Mouse (Mus musculus) liver, embryonic 14.5 days (tissue): ENCODE measurements around the gene Susd4. TPM values are rescaled to one million over a fixed set of nuclear protein-coding genes. Genes with fewer than 3 reads are reported as not detected.

ENCODE experiments used
- ATAC-seq: fragments of 200-750 bp; cut with Nextera tagmentation; 2 replicates; pipeline ENCODE4 v1.8.0; 2017; ENCODE audit warnings: moderate number of reproducible peaks, mild to moderate bottlenecking, moderate library complexity; ENCODE audit not compliant: insufficient read depth
- DNase-seq, 3 experiments: peaks; one replicate each; pipeline ENCODE4 v3.0.0-alpha.2; 2012 to 2013; ENCODE audit warnings: low read depth in 3 of 3, low spot score in 3 of 3
- H3K27ac ChIP-seq: fragments of 300-500 bp; sonication (generic); 2 replicates; pipeline ENCODE4 v1.5.1; 2014; ENCODE audit warnings: moderate library complexity, mild to moderate bottlenecking, control low read depth, inconsistent platforms
- H3K27me3 ChIP-seq: fragments of 300-500 bp; sonication (generic); 2 replicates; pipeline ENCODE4 v1.6.1; 2014; ENCODE audit warnings: mild to moderate bottlenecking, low read length, moderate library complexity; ENCODE audit not compliant: control insufficient read depth, insufficient read depth
- H3K36me3 ChIP-seq: fragments of 300-500 bp; sonication (generic); replicated peaks from 2 replicates; pipeline ENCODE4 v1.6.1; 2014; ENCODE audit warnings: low read depth; ENCODE audit not compliant: control insufficient read depth, insufficient read depth
- H3K4me1 ChIP-seq, 2 experiments: fragments of 200-500 bp in 1 of 2; fragments of 300-500 bp in 1 of 2; sonication (generic) in 1 of 2; replicated peaks; 2 replicates each; pipeline ENCODE4 v1.6.1; 2012 to 2014; ENCODE audit warnings: antibody characterized with exemption in 1 of 2, inconsistent platforms in 1 of 2, low read length in 1 of 2; ENCODE audit not compliant: control insufficient read depth in 2 of 2, insufficient read depth in 2 of 2
- H3K4me2 ChIP-seq: fragments of 300-500 bp; sonication (generic); 2 replicates; pipeline ENCODE4 v1.6.1; 2014; ENCODE audit warnings: low read depth, mild to moderate bottlenecking, control low read depth, moderate library complexity
- H3K4me3 ChIP-seq, 2 experiments: fragments of 200-500 bp in 1 of 2; fragments of 300-500 bp in 1 of 2; sonication (generic) in 1 of 2; 2 replicates each; pipeline ENCODE4 v1.5.1; 2012 to 2014; ENCODE audit warnings: low read depth in 2 of 2, low read length in 2 of 2, mild to moderate bottlenecking in 2 of 2, control low read depth in 1 of 2, inconsistent platforms in 1 of 2, moderate library complexity in 1 of 2; ENCODE audit not compliant: insufficient read depth in 1 of 2
- H3K9ac ChIP-seq: fragments of 300-500 bp; sonication (generic); replicated peaks from 2 replicates; pipeline ENCODE4 v1.6.1; 2014; ENCODE audit warnings: mild to moderate bottlenecking, control low read depth, moderate library complexity
- H3K9me3 ChIP-seq: fragments of 300-500 bp; sonication (generic); 2 replicates; pipeline ENCODE4 v1.6.1; 2016; ENCODE audit warnings: low read length, mixed read lengths; ENCODE audit not compliant: control insufficient read depth
- CTCF ChIP-seq: IDR thresholded peaks from 2 replicates; pipeline ENCODE4 v1.5.1; 2016; ENCODE audit warnings: antibody characterized with exemption, low read depth, control low read depth
- EP300 ChIP-seq: IDR thresholded peaks from 2 replicates; pipeline ENCODE4 v1.6.1; 2016; ENCODE audit warnings: antibody characterized with exemption, low read depth
- WGBS: fragments of 180-500 bp; shearing (Covaris S2); extraction: QIAGEN DNeasy Blood & Tissue Kit; methylation state at CpG from one replicate; pipeline ENCODE4 v1.1.7; 2014; ENCODE audit not compliant: insufficient replicate concordance; 5-methylcytosine and 5-hydroxymethylcytosine counted together
- polyA plus RNA-seq, 2 experiments: library from polyadenylated mRNA; depleted of rRNA in 1 of 2; stranded (reverse) in 1 of 2; unstranded in 1 of 2; fragments of >200 nt; fragmentation: Nextera tagmentation in 1 of 2; extraction: Ambion mirVana in 1 of 2; gene quantifications; 2 replicates each; pipeline versions ENCODE4 v1.2.1 to v1.2.3; 2012 to 2014

Susd4 gene
- polyA plus RNA-seq, 2 experiments: 0.60 to 0.74 TPM

DNA sequence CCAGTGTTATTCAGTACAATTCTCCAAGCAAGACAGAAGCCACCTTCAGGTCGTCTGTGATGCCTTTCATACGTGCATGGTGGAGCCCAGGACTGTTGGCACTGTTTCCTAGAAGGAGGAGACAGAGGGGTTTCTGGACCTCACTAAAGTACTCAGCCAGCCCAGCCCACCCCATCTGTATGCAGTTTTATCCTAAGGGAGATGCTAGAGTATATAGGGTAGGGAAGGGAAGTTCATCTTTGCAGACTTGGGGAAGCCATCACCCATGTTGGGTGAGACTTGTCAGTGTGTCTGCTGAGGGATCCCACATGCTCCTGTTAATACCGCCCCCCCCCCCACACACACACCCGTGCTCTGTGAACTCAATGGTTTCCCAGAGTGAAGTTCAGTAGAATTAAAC, 27.8 kb upstream of the Susd4 start:
- Histone ChIP-seq H3K9me3 (no peaks in the 10 kb centered on the region), H3K4me1 (no peaks in the 10 kb centered on the region), H3K4me2 (no peak overlapping the region), H3K4me3 (no peak overlapping the region), H3K27ac (no peak overlapping the region), H3K27me3 (no peaks in the 10 kb centered on the region), H3K9ac (no peak overlapping the region), H3K36me3 (no peaks in the 10 kb centered on the region)
- WGBS: 45% methylated on average over 4 of the region's 4 CpGs
- DNase-seq (no peak), ATAC-seq (no peak)
- TF ChIP-seq CTCF: no peak
- TF ChIP-seq EP300: no peak

DNA sequence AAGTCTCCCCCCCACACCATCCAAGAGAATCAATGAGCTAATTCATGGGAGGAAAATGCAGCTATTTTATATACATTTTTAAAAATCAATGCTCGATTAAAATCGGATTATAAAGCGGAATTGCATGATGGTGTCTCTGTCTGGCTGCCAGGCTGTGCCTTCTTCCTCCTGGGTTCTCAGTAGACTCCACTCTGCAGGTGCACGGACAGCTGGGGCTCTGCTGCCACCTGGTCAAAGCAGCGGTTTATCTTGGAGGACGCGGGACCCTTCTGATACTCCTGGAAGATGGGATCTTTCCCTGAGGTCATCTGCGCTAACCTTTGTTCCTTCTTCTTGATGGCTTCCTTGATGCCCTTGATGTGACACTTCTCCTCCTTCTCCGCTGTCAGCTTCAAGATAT, 16.6 kb upstream of the Susd4 start:
- H3K4me3 ChIP-seq: no peak overlapping the region
- 72% methylated on average over 9 of the region's 9 CpGs for WGBS
- H3K4me1 ChIP-seq: no peaks in the 10 kb centered on the region
- no peaks in the 10 kb centered on the region for H3K27me3 ChIP-seq
- ATAC-seq (no peak), DNase-seq (no peak)
- no peak overlapping the region for H3K27ac ChIP-seq
- TF ChIP-seq CTCF: no peak
- no peak for TF ChIP-seq EP300
- H3K36me3 ChIP-seq: no peaks in the 10 kb centered on the region
- H3K9me3 ChIP-seq: no peaks in the 10 kb centered on the region
- H3K4me2 ChIP-seq: no peak overlapping the region
- H3K9ac ChIP-seq: no peak overlapping the region

DNA sequence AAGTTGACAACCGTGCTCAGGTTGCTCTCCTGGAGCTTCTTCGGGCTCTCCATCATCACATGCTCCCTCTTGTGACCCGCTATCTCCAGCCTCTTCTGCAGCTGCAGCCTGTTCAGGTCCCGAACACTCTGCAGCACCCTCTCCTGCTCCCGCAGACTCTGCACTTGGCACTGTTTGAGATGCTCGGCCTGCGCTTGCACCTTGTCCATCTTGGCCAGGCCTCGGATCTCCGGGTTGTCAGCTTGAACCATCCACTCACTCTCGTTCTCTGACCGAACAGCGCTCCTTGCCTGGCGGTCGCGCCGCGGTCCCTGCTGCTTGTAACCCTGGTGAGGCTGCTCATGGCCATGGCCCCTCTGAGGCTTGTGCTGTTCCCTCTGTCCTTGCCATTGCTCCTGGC, 15.8 kb upstream of the Susd4 start:
- Histone ChIP-seq H3K27ac (no peak overlapping the region), H3K4me3 (no peak overlapping the region), H3K27me3 (no peaks in the 10 kb centered on the region), H3K4me1 (no peaks in the 10 kb centered on the region), H3K36me3 (no peaks in the 10 kb centered on the region), H3K9ac (no peak overlapping the region), H3K4me2 (no peak overlapping the region), H3K9me3 (no peaks in the 10 kb centered on the region)
- 66% methylated on average over 17 of the region's 17 CpGs for WGBS
- TF ChIP-seq EP300 (no peak), CTCF (no peak)
- no peak for ATAC-seq
- no peak for DNase-seq

DNA sequence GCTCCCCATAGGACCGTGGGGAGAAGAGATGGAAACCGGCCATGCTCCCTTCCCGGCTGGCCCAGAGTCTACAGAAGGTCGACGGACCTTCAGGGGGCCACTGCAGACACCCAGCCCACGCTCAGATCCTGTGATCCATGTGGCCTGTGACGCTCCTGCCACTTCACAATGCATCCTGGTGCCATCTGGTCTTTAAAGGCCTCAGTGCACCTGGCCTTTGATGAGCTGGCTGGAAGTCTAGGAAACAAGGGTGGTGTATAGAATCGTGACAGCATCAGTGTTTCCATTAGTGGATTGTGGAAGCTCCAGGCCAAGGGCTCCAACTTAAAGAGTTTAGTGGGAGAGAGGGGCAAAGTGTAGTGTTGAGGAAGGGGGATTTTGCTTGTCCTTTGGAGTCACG, 14.6 kb upstream of the Susd4 start, which contains the start of gene Ccdc185:
Ccdc185 (minus strand) TSS at position 101 of the 400 bp plus-strand sequence.
- ATAC-seq: no peak
- no peak within 1 kb of the TSS for H3K4me3 ChIP-seq
- TF ChIP-seq EP300: no peak
- TF ChIP-seq CTCF: no peak
- H3K36me3 ChIP-seq: no peaks in the 10 kb centered on the region
- 65% methylated on average over 9 of the region's 9 CpGs for WGBS
- no peak for DNase-seq
- no peak within 1 kb of the TSS for H3K27ac ChIP-seq
- no peaks in the 10 kb centered on the region for H3K27me3 ChIP-seq
- H3K9me3 ChIP-seq: no peaks in the 10 kb centered on the region
- no peak within 1 kb of the TSS for H3K4me2 ChIP-seq
- no peak within 1 kb of the TSS for H3K9ac ChIP-seq
- no peaks in the 10 kb centered on the region for H3K4me1 ChIP-seq

DNA sequence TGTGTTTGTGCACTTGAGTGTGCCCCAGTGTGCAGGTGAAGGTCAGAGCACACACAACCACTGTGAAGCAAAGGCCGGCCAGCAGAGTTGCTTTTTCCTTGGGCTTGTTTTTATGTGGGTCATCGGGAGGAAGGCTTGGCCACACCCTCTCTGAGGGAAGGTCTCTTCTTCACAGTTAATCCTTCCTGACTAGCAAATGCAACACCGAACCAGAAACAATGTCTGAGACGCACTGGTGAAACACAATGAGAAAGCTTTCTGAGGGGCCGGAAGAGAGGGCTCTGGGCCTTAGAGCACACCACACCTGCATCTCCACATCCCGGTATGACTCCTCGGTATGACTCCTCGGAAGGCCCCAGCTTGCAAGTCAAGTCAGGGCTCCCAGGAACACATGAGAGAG, 12.4 kb upstream of the Susd4 start:
- no peaks in the 10 kb centered on the region for H3K9me3 ChIP-seq
- H3K27ac ChIP-seq: no peak overlapping the region
- H3K4me3 ChIP-seq: no peak overlapping the region
- TF ChIP-seq EP300 (no peak), CTCF (no peak)
- 60% methylated on average over 8 of the region's 8 CpGs for WGBS
- H3K27me3 ChIP-seq: no peaks in the 10 kb centered on the region
- no peak overlapping the region for H3K9ac ChIP-seq
- no peak overlapping the region for H3K4me2 ChIP-seq
- ATAC-seq: no peak
- DNase-seq: no peak
- no peaks in the 10 kb centered on the region for H3K36me3 ChIP-seq
- H3K4me1 ChIP-seq: no peaks in the 10 kb centered on the region
